Mouse (Mus musculus) CH12.LX (cell line): ENCODE measurements around the gene Vegfb. TPM values are rescaled to one million over a fixed set of nuclear protein-coding genes. Genes with fewer than 3 reads are reported as not detected.

Experiments
- DNase-seq: peaks from one replicate; pipeline ENCODE4 v3.0.0-alpha.2; 2013; ENCODE audit errors: extremely low read depth
- H3K27ac ChIP-seq: 2 replicates; pipeline ENCODE4 v1.5.1; 2012; ENCODE audit warnings: low read depth, mild to moderate bottlenecking, control low read depth, moderate library complexity; ENCODE audit not compliant: insufficient read depth
- H3K27me3 ChIP-seq: replicated peaks from 2 replicates; pipeline ENCODE3; 2012; ENCODE audit warnings: inconsistent platforms
- H3K36me3 ChIP-seq, 2 experiments: replicated peaks in 1 of 2; 2 replicates each; pipeline versions ENCODE3 to v1.6.1; 2012; ENCODE audit warnings: inconsistent platforms in 1 of 2, low read length in 1 of 2, mild to moderate bottlenecking in 1 of 2, mixed read lengths in 1 of 2, moderate library complexity in 1 of 2; ENCODE audit not compliant: control insufficient read depth in 1 of 2, insufficient read depth in 1 of 2
- H3K4me1 ChIP-seq, 2 experiments: 2 replicates each; pipeline ENCODE4 v1.6.1; 2012; ENCODE audit warnings: inconsistent platforms in 1 of 2, moderate library complexity in 1 of 2; ENCODE audit not compliant: insufficient read depth in 2 of 2, control insufficient read depth in 1 of 2
- H3K4me2 ChIP-seq: 2 replicates; pipeline ENCODE4 v1.6.1; 2012; ENCODE audit warnings: low read depth, mild to moderate bottlenecking, control low read depth; ENCODE audit not compliant: poor library complexity, insufficient read depth, severe bottlenecking
- H3K4me3 ChIP-seq, 3 experiments: fragments of 150-350 bp in 1 of 3; sonication (generic) in 1 of 3; replicated peaks in 1 of 3; 2 replicates each; pipeline versions ENCODE3 to v1.5.1; 2011 to 2012; ENCODE audit warnings: low read depth in 2 of 3, low read length in 2 of 3, mild to moderate bottlenecking in 2 of 3, moderate library complexity in 2 of 3, control low read depth in 1 of 3, improper control_type of control experiment in 1 of 3, inconsistent platforms in 1 of 3, mixed read lengths in 1 of 3; ENCODE audit not compliant: poor library complexity in 1 of 3
- H3K79me2 ChIP-seq: replicated peaks from 2 replicates; pipeline ENCODE4 v1.6.1; 2012; ENCODE audit warnings: mild to moderate bottlenecking, moderate library complexity; ENCODE audit not compliant: control insufficient read depth, poor library complexity, insufficient read depth, severe bottlenecking; ENCODE audit errors: extremely low read depth
- H3K9ac ChIP-seq: 2 replicates; pipeline ENCODE4 v1.6.1; 2012; ENCODE audit warnings: low read depth, mild to moderate bottlenecking, control low read depth, moderate library complexity; ENCODE audit not compliant: insufficient read depth
- H3K9me3 ChIP-seq: replicated peaks from 2 replicates; pipeline ENCODE3; 2012; ENCODE audit warnings: low read length, inconsistent platforms, mixed read lengths
- BHLHE40 ChIP-seq: IDR thresholded peaks from 2 replicates; pipeline ENCODE4 v1.6.1; 2011; ENCODE audit warnings: mild to moderate bottlenecking, low read depth, low read length, improper control_type of control experiment
- CHD2 ChIP-seq: IDR thresholded peaks from 2 replicates; pipeline ENCODE4 v1.6.1; 2011; ENCODE audit warnings: low read length, improper control_type of control experiment
- CTCF ChIP-seq, 2 experiments: IDR thresholded peaks in 1 of 2; conservative IDR thresholded peaks in 1 of 2; 2 replicates each; pipeline ENCODE4 v1.5.1; 2011 to 2012; ENCODE audit warnings: low read depth in 2 of 2, low read length in 2 of 2, improper control_type of control experiment in 1 of 2, inconsistent platforms in 1 of 2, mild to moderate bottlenecking in 1 of 2, moderate library complexity in 1 of 2
- ETS1 ChIP-seq: conservative IDR thresholded peaks from 2 replicates; pipeline ENCODE4 v1.6.1; 2012; ENCODE audit warnings: low read depth, mild to moderate bottlenecking, inconsistent platforms, low read length, improper control_type of control experiment, moderate library complexity
- HCFC1 ChIP-seq: IDR thresholded peaks from 2 replicates; pipeline ENCODE4 v1.6.1; 2012; ENCODE audit warnings: low read depth, mild to moderate bottlenecking, inconsistent platforms, low read length, improper control_type of control experiment
- JUN ChIP-seq: IDR thresholded peaks from 2 replicates; pipeline ENCODE4 v1.6.1; 2011; ENCODE audit warnings: low read depth, mild to moderate bottlenecking, low read length, improper control_type of control experiment, moderate library complexity; ENCODE audit not compliant: insufficient read depth
- MAFK ChIP-seq: IDR thresholded peaks from 2 replicates; pipeline ENCODE4 v1.6.1; 2011; ENCODE audit warnings: low read length, improper control_type of control experiment; ENCODE audit not compliant: insufficient replicate concordance
- NELFE ChIP-seq: IDR thresholded peaks from 2 replicates; pipeline ENCODE4 v1.6.1; 2011; ENCODE audit warnings: low read depth, low read length, improper control_type of control experiment
- NRF1 ChIP-seq: IDR thresholded peaks from 2 replicates; pipeline ENCODE4 v1.6.1; 2014; ENCODE audit warnings: low read depth, mild to moderate bottlenecking, inconsistent platforms, low read length, improper control_type of control experiment, moderate library complexity
- PAX5 ChIP-seq: IDR thresholded peaks from 2 replicates; pipeline ENCODE4 v1.6.1; 2012; ENCODE audit warnings: low read length, inconsistent platforms, mixed read lengths
- POLR2A ChIP-seq: IDR thresholded peaks from 2 replicates; pipeline ENCODE4 v1.6.1; 2011; ENCODE audit warnings: low read depth, mild to moderate bottlenecking, improper control_type of control experiment, low read length
- POLR2AphosphoS2 ChIP-seq: IDR thresholded peaks from 2 replicates; pipeline ENCODE4 v1.6.1; 2011; ENCODE audit warnings: low read depth, low read length, improper control_type of control experiment
- RCOR1 ChIP-seq: conservative IDR thresholded peaks from 2 replicates; pipeline ENCODE4 v1.6.1; 2012; ENCODE audit warnings: low read depth, mild to moderate bottlenecking, inconsistent platforms, low read length, improper control_type of control experiment
- TBP ChIP-seq: conservative IDR thresholded peaks from 2 replicates; pipeline ENCODE4 v1.6.1; 2011; ENCODE audit warnings: low read depth, low read length, improper control_type of control experiment
- TCF12 ChIP-seq: IDR thresholded peaks from 2 replicates; pipeline ENCODE4 v1.6.1; 2014; ENCODE audit warnings: low read depth, mild to moderate bottlenecking, inconsistent platforms, low read length, improper control_type of control experiment
- UBTF ChIP-seq: IDR thresholded peaks from 2 replicates; pipeline ENCODE4 v1.6.1; 2012; ENCODE audit warnings: low read depth, mild to moderate bottlenecking, inconsistent platforms, low read length, improper control_type of control experiment, moderate library complexity
- USF2 ChIP-seq: conservative IDR thresholded peaks from 2 replicates; pipeline ENCODE4 v1.6.1; 2011; ENCODE audit warnings: low read depth, low read length, improper control_type of control experiment
- ZC3H11A ChIP-seq: IDR thresholded peaks from 2 replicates; pipeline ENCODE4 v1.6.1; 2012; ENCODE audit warnings: low read depth, mild to moderate bottlenecking, inconsistent platforms, low read length, improper control_type of control experiment
- ZMIZ1 ChIP-seq: IDR thresholded peaks from 2 replicates; pipeline ENCODE4 v1.6.1; 2012; ENCODE audit warnings: low read depth, mild to moderate bottlenecking, inconsistent platforms, low read length, improper control_type of control experiment
- dilution Hi-C: fragments of 300-500 bp; cut with MboI; formaldehyde crosslinking; loops from 2 replicates; pipeline ENCODE4 v1.14.3; 2020; ENCODE audit warnings: low sequenced_read_pairs; ENCODE audit not compliant: extremely low pct_unique_long_range_greater_than_20kb, extremely low pct_ligation_motif_present
- in situ Hi-C: fragments of 300-500 bp; cut with MboI; formaldehyde crosslinking; loops from 3 replicates; pipeline ENCODE4 v1.14.3; 2019; ENCODE audit warnings: low sequenced_read_pairs, low pct_ligation_motif_present, low pct_unique_long_range_greater_than_20kb, mixed read lengths
- polyA plus RNA-seq: library from polyadenylated mRNA; unstranded; fragments of >175 nt; gene quantifications from 2 replicates; pipeline ENCODE4 v1.2.1, GENCODE M21; 2012; ENCODE audit warnings: low read depth; ENCODE audit not compliant: insufficient read length
- total RNA-seq, 2 experiments: library from RNA; depleted of rRNA; stranded (reverse); fragments of 300-350 nt in 1 of 2; fragments of >200 nt in 1 of 2; gene quantifications; 2 replicates each; pipeline ENCODE4 v1.2.3; 2012 to 2014

The Vegfb gene
- total and polyA plus RNA-seq, 3 experiments, result 3.2 to 35.1 (median 13.2) TPM

- TF ChIP-seq ETS1 (no peak), UBTF (no peak), POLR2AphosphoS2 (peak; percentile 52; the same call in 1 of the 2 replicates), TCF12 (no peak), RCOR1 (no peak), BHLHE40 (peak; percentile 74), TBP (0 out of 2 replicates have a peak, but pooled peaks have one; percentile 15), JUN (no peak), PAX5 (no peak)
Observed at GRCm38 (mm10) chr19:6974211-6975205, 12.9 kb downstream of the Vegfb start, which contains the start of gene Ppp1r14b (continued).

DNA sequence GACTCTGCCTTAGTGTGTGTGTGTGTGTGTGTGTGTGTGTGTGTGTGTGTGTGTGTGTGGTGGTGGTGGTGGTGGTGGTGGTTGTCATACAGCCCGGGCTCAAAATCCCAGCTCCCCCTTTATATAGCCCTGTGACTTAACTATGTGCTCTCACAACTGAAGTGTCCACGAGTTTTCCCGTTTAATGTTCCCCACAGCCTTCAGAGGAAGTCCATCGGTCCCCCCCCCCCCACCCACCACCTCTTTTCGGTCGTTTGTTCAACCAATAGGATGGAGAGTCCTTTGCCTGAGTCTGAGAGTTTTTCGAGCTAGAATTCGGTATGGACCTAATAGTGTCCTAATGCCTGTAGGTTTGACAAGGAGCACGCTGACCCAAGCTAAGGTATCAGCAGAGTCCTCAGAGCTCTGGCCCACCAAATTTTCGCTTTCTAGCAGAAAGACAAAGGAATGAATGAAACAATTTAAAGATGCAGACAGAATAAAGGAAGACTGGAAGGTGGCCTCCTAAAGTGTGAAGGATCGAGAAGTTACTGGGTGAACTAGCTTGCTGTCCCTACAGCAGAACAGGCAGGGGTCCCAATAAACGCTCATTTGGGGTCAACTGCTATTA, 13.8 kb downstream of the Vegfb start:
- Histone ChIP-seq H3K4me2 (peak overlapping the region; percentile 74), H3K9ac (peak overlapping the region; percentile 73; the same call in 1 of the 2 replicates), H3K4me1 (peaks cover 19 to 61% of the 10 kb centered on the region in 2 experiments), H3K36me3 (peaks cover 12 to 23% of the 10 kb centered on the region in 2 experiments), H3K4me3 (peak overlapping the region in 2 of 3 experiments; percentile 68 to 85), H3K9me3 (no peaks in the 10 kb centered on the region), H3K27ac (no peak overlapping the region), H3K27me3 (peaks cover 3% of the 10 kb centered on the region), H3K79me2 (peaks cover 27% of the 10 kb centered on the region)
- in situ Hi-C loops, result no loop called here
- dilution Hi-C loops, result no loop called here
- no peak for TF ChIP-seq NELFE
- no peak for TF ChIP-seq POLR2A
- no peak for TF ChIP-seq POLR2AphosphoS2
- no peak for TF ChIP-seq ETS1
- no peak for TF ChIP-seq NRF1
- no peak for TF ChIP-seq BHLHE40
- TF ChIP-seq CTCF (conservative IDR thresholded peaks at IDR 0.05 in 1 of 2, IDR thresholded peaks at IDR 0.05 in 1 of 2; ENCODE audit: low read depth in 2 of 2, low read length in 2 of 2), result no peak
- TF ChIP-seq MAFK, result no peak
- no peak for TF ChIP-seq PAX5
- TF ChIP-seq ZC3H11A, result no peak
- TF ChIP-seq HCFC1, result no peak
- TF ChIP-seq CHD2, result no peak
- no peak for TF ChIP-seq ZMIZ1
- no peak for TF ChIP-seq RCOR1
- no peak for TF ChIP-seq UBTF
- no peak for TF ChIP-seq JUN
- TF ChIP-seq USF2, result no peak
- no peak for DNase-seq
